Mouse (Mus musculus): Measurements from ENCODE around the gene Gm9972. TPM values are rescaled to one million over a fixed set of nuclear protein-coding genes. Genes with fewer than 3 reads are reported as not detected.
A peak's percentile ranks its signal among the peaks of the same experiment; 100 is the strongest.

The Gm9972 gene
- polyA plus RNA-seq, 1 experiment from 2014 or later = not detected

- Histone ChIP-seq H3K4me2 (ENCODE audit: low read depth, low read length) (no peak overlapping the region), H3K9me3 (ENCODE audit: control insufficient read depth, low read length) (no peaks in the 10 kb centered on the region), H3K36me3 (ENCODE audit: control insufficient read depth, insufficient read depth, low read length) (no peaks in the 10 kb centered on the region), H3K27me3 (ENCODE audit: control insufficient read depth, insufficient read depth, low read length) (no peaks in the 10 kb centered on the region), H3K4me3 (ENCODE audit: low read depth, low read length) (no peak overlapping the region), H3K4me1 (ENCODE audit: control insufficient read depth, insufficient read depth, low read length) (no peaks in the 10 kb centered on the region), H3K27ac (ENCODE audit: low read depth, low read length) (no peak overlapping the region), H3K9ac (replicated peaks; ENCODE audit: low read depth, low read length) (no peak overlapping the region)
- ATAC-seq (ENCODE audit: low read depth) = no peak
- 89% methylated on average over 5 of the region's 5 CpGs for WGBS
These were observed 19.4 kb downstream of the Gm9972 start for GRCm38 (mm10) chr11:43054972-43055371.

DNA sequence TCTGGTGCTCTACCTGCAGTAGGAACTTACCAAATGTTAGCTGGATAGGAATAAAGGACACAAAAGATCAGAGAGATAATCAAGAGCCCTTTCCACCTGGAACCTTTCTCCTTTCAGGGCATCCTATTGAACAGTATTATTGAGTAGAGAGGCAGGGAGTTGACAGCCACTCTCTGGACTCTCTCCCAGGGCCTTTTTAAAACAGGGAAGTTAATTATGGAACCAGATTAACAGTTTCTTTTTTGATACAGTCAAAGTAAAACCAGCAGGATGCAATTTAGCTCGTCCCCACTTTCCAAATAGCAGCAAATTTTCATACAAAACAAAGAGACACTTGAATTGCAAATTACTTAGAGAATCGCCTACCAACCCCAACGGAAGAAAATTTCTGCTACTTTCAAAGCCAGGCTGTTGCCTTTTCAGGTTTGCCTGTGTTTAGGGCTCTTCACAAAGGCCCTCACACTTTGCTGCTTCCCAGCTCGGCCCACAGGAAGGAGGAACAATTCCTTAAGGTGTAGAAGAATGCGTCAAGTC is 24.0 kb downstream of the Gm9972 start:
- H3K27ac ChIP-seq (ENCODE audit: low read depth, low read length) = no peak overlapping the region
- WGBS = 23% methylated on average over 5 of the region's 5 CpGs
- no peaks in the 10 kb centered on the region for H3K27me3 ChIP-seq (ENCODE audit: control insufficient read depth, insufficient read depth, low read length)
- H3K36me3 ChIP-seq (ENCODE audit: control insufficient read depth, insufficient read depth, low read length) = no peaks in the 10 kb centered on the region
- H3K9me3 ChIP-seq (ENCODE audit: control insufficient read depth, low read length) = no peaks in the 10 kb centered on the region
- ATAC-seq (ENCODE audit: low read depth) = no peak
- no peak overlapping the region for H3K4me3 ChIP-seq (ENCODE audit: low read depth, low read length)
- H3K4me1 ChIP-seq (ENCODE audit: control insufficient read depth, insufficient read depth, low read length) = no peaks in the 10 kb centered on the region
- H3K4me2 ChIP-seq (ENCODE audit: low read depth, low read length) = no peak overlapping the region
- H3K9ac ChIP-seq (replicated peaks; ENCODE audit: low read depth, low read length) = no peak overlapping the region

GRCm38 (mm10) chr11:43062286-43062685 is 26.7 kb downstream of the Gm9972 start:
- no peak overlapping the region for H3K4me2 ChIP-seq (ENCODE audit: low read depth, low read length)
- no peak overlapping the region for H3K9ac ChIP-seq (replicated peaks; ENCODE audit: low read depth, low read length)
- H3K4me1 ChIP-seq (ENCODE audit: control insufficient read depth, insufficient read depth, low read length) = no peaks in the 10 kb centered on the region
- H3K36me3 ChIP-seq (ENCODE audit: control insufficient read depth, insufficient read depth, low read length) = no peaks in the 10 kb centered on the region
- WGBS = 68% methylated on average over 3 of the region's 3 CpGs
- H3K27me3 ChIP-seq (ENCODE audit: control insufficient read depth, insufficient read depth, low read length) = no peaks in the 10 kb centered on the region
- H3K4me3 ChIP-seq (ENCODE audit: low read depth, low read length) = no peak overlapping the region
- no peak for ATAC-seq (ENCODE audit: low read depth)
- no peaks in the 10 kb centered on the region for H3K9me3 ChIP-seq (ENCODE audit: control insufficient read depth, low read length)
- H3K27ac ChIP-seq (ENCODE audit: low read depth, low read length) = no peak overlapping the region

DNA sequence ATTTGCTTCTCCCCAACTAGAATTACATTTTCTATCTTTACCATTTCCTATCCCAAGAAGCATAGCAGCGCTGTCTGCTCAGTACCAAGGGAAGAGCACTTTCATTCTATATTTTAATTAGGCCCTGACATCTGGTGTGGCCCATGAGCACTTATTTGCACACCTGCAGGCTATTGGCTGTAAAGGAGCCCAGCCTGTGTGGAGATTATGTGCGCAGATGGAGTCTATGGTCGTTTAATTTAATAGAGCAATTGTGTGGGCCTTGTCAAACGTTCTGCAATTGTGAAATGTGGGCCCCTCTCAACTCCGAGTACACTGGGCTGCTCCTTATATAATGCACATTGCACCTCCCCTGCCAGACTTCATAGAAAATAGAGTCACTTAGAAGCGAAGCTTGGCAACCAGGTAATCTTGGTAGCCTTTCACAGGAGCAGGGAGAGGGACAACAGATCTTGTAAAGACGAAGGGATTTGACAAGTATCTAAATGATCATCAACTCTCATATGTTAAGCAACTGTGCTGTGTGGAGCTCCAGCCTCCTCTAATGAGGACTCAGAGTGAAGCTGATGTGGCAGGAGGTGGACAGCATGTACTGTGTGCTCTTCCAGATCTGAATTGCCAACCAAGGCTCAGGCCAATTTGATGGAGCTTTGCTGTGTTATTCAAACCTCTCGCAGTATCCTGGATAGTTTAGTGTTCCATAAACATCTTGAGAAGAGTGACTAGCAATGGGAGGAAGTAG is 50.9 kb downstream of the Gm9972 start:
- peak; percentile 81 for ATAC-seq (ENCODE audit: low read depth)
- H3K4me1 ChIP-seq (ENCODE audit: control insufficient read depth, insufficient read depth, low read length) = no peaks in the 10 kb centered on the region
- H3K27ac ChIP-seq (ENCODE audit: low read depth, low read length) = no peak overlapping the region
- WGBS = 50% methylated on average over 8 of the region's 8 CpGs
- H3K27me3 ChIP-seq (ENCODE audit: control insufficient read depth, insufficient read depth, low read length) = no peaks in the 10 kb centered on the region
- no peak overlapping the region for H3K4me3 ChIP-seq (ENCODE audit: low read depth, low read length)
- H3K36me3 ChIP-seq (ENCODE audit: control insufficient read depth, insufficient read depth, low read length) = no peaks in the 10 kb centered on the region
- H3K9ac ChIP-seq (replicated peaks; ENCODE audit: low read depth, low read length) = no peak overlapping the region
- H3K9me3 ChIP-seq (ENCODE audit: control insufficient read depth, low read length) = no peaks in the 10 kb centered on the region
- H3K4me2 ChIP-seq (ENCODE audit: low read depth, low read length) = no peak overlapping the region

Other genes with a start within 250 kb of the Gm9972 start
- gene Atp10b, start 114.1 kb downstream of the Gm9972 start, polyA plus RNA-seq (2014; fragmentation: Nextera tagmentation; extraction: Ambion mirVana) = 0.07 and 0.70 TPM in 2 replicates

Measured in neural tube, embryonic 14.5 days (tissue).